Mouse (Mus musculus): ENCODE data around the gene Hbb-y.
"Not testable (repeated sequence)": the region's sequence is repeated elsewhere in the genome, so short reads cannot be mapped to it uniquely, and the experiment has no call there.

Gene Hbb-y

DNA sequence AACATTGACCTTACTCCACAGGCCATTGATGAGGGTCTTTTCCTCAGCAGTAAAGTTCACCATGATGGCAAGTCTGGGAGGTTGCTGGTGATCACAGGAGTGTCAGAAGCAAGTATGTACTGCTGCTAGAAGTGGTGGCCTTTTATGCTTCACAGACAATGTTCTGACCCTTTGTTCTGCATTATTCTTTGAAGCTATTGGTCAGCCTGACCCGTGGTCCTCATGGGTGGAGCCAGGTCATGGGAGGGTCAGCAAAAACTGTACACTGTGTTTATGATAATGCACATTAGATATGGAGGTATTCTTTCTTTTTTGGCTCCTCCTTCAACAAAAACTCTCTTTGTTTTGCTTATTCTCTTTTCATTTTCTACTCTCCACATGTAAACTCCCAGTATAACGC, at the start of gene Hbb-y:
TSS of gene Hbb-y (minus strand) at position 127 of the 400 bp plus-strand sequence.
- DNase-seq: no peak

DNA sequence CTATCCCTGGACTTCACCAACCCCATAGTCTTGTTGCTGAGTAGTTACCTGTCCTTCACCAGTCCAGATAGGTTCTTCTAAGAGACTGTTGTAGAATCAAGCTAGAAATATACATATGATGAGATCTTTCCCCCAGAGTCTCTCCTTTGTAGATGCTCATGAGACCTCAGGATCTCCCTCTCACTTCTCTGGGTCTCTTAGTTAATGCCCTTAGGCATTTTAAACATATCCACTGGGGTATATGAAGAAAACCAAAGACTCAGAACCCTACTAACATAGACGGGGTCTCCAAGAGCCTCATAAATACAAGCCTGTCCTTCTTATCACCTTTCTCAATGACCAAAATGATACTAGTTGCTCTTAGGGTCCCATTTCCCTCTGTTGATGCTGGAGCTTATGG, 41.4 kb upstream of the Hbb-y start, which contains the start of gene Olfr64:
TSS of gene Olfr64 (minus strand) at position 101 of the 400 bp plus-strand sequence.
- DNase-seq: no peak

DNA sequence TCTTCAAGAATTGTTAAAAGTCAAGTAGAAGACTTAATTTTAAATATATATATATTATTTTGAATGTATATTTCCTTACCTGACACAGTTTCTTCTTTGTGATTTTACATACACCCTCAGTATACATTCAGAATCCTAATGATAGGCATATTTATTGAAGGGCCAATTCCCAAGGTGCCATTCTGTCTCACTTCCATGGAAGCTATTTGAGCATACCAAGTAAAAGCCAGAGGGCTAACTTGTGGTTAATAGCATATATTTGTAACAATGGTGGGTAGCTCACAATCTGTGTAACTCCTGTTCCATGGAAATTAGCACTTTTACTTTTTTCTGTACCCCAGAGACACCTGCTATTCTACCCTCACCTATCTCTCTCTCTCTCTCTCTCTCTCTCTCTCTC, 33.1 kb upstream of the Hbb-y start, which contains the start of gene Olfr66:
TSS of gene Olfr66 (minus strand) at position 101 of the 400 bp plus-strand sequence.
- DNase-seq: no peak

DNA sequence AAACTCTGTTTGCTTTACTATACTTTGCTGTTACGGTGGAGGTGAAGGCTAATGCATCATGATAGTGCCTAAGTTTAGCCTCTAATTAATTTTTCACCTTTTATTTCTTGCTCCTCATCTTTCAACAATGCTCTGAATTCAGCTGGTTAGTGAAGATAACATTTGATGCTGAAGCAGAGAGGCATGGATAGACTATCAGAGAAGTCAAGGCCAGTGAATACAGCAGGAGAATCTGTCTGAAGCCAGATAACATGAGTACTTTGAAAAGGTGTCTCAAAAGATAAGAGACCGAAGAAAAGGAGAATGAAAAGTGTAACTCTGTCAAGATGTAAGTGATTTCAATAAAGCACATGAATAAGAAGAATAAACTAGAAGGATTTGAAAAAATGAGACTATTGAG, 24.1 kb upstream of the Hbb-y start:
- no peak for DNase-seq

DNA sequence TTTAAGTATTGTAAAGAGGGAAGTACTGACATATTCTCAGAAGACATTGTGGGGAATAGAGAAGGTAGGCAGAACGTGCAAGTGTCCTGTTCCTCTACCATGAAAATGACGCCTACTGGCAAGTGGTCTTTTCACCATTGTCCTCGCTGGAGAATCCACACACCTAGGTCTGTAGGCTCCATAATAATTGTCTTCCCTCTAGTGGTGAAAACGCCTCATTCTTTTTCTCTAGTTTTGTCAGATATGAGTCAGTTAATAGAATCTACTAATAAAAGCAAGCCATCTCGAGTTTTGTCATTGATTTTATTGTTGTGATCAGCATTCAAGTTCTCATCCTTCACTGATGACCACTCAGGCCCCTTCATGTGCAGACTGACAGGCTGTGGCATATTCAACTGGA, 21.4 kb upstream of the Hbb-y start:
- no peak for DNase-seq

DNA sequence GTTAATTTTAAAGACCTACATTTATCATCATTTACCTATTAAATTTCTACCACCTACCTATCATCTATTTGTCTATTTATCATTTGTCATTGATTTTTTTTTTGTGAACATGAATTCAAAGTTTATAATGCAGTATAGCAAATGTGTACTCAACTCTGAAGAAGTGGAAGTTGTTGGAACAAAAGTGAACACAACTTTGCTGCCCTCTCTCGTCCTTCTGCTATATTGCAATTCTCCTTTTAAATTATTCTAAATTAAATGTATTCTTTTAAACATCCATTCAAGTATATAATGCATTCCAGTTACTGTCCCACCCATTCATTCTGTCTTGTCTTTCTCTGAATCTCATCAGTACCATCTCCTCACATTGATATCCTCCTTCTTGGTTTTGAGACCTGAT, 20.0 kb upstream of the Hbb-y start:
- DNase-seq: no peak

DNA sequence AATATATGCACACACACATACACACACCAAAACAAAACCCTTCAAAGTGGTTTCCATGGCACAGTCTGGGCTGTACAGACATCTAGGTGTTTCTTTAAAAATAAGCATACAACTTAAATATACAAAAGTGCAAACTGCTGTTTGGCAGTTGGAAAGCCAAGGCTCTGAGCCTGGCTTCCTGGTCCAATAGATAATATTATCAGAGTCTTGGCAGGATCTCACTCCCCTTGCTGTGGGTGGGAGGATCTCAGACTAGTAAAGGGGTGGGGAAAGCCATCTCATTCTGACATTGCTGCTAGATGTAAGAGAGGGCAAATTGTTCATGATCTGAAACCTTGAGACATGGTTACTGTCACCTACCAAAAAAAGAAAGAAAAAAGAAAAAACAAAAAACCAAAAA, 17.7 kb upstream of the Hbb-y start:
- no peak for DNase-seq

DNA sequence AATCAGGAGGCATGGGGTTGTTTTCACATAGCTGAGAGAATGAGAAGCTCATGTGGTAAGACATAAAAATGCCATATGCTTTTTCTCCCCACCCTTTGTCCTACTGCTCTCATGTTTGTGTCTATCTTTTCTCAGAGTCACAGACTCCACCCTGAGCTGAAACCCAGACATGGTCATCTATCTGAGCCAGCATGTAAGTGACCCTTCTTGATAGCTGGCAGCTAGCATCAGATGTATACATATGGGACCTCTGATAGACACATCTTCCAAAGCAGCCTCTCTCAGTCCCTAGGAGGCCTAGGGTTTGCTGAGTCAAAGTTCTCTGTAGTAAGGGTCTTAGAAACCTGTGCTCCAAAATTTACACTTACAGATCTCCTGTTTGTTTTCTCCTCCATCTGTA, 12.7 kb upstream of the Hbb-y start:
- no peak for DNase-seq

DNA sequence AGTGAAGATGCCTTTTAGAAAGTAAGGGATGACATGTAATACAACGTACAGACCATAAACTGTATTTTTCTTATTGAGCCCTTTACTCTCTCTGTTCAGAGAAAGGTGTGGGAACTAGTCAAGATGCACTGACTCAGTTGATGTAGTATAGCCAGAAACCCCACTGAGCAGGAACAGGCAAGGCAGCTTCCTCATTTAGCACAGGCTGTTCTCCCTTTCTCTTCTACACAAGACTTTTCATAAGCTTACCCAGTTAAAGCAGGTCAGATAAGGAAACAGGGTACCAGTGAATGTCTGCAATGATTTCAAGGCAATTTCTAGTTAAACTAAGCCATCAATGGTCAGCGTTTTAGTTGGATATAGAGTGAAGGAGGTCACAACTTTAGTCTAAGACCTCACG, 8.5 kb upstream of the Hbb-y start:
- no peak for DNase-seq

DNA sequence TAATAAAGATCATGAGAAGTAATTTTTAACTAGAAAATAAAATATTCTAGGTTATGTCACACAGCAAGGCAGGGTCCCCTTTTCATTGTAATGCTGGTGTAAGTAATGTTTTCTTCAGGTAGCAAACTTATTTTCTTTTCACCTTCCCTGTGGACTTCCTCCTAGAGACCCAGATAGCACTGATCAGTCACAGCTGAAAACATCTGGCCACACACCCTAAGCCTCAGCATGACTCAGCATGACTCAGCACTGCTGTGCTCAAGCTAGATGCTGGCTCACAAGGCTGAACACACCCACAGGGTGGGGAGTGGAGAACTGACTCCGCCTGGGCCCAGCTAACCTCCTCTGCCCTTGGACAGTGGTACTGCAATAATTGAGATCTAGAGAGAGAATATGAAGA, 7.8 kb upstream of the Hbb-y start:
- DNase-seq: no peak

DNA sequence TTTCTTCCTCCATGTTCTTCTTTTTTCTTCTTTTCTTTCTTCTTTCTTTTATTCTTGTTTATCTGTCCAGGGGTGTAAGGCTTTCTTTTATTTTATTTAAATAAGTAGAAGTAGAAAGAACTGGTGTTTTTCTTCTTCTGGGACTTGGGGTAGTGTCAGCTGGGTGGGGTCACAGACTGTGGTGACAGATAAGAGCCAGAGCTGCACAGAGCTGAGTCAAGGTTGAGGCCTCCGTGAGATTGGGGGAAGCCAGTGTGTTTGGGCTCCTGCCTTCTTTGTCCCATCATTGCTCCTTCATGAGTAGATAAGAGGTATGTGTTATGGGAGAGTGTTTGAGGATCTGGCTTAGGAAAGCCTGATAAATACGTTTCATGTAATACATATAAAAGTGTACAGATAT, 6.1 kb upstream of the Hbb-y start:
- no peak for DNase-seq

DNA sequence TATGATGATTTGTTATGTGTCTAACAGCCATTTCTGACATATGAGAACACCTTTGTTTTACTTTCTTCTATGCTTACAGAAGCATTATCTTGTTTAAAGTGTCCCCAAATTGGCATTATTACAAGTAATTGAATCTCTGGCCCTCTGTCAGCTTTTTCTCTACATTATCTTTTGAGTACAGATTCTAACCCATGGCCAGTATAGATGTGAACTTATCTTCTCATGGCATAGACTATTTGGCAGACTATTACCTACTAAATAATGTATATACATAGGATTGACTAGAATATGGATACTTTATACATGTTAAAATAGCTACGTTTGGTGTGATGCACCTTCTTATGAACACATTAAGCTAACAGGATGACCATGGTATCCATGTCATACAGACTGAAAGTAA, 1.7 kb upstream of the Hbb-y start:
- no peak for DNase-seq

DNA sequence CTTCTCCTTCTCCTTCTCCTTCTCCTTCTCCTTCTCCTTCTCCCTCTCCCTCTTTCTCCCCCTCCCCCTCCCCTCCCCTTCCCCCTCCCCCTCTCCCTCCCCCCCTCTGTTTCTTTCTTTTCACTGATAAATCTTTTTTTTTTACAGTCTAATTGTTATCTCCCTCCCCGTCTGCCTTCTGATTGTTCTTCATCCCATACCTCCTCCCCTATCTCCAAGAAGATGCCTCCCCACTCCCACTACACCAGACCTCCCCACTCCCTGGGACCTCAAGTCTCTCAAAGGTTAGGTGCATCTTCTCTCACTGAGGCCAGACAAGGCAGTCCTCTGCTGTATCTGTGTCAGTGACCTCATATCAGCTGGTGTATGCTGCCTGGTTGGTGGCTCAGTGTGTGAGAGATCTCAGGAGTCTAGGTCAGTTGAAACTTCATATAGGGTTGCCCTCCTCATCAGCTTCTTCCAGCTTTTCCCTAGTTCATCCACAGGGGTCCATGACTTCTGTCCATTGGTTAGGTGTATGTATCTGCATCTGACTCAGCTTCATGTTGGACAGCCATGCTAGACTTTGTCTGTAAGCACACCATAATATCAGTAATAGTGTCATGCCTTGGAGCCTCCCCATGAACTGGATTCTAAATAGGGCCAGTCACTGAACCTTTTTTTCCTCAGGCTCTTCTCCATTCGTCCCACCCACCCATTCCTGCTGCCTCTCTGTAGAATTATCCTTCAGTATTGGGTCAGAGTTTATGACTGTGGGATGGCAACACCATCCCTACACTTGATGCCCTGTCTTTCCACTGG, 8.3 kb downstream of the Hbb-y start:
- DNase-seq: no peak

DNA sequence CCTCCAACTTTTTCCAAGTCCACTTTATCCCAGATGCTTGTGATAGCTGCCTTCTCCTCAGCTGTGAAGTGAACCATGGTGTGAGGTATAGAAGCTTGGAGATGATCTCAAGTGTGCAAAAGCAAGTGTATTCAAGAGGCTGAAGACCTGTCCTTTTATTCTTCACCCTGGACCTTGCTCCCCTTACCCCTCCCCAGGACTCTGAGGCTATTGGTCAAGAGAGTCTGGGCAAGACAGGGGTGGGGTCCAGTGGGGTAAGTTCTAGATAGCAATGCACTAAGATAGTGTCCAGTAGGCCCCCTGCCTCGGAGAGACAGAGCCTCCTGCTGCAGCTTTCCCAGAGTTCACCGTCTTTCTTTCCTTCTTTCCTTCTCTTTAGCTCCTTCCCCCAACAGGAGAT, 10.0 kb downstream of the Hbb-y start, which contains the start of gene Hbb-bh1:
TSS of gene Hbb-bh1 (minus strand) at position 131 of the 400 bp plus-strand sequence.
- no peak for DNase-seq

DNA sequence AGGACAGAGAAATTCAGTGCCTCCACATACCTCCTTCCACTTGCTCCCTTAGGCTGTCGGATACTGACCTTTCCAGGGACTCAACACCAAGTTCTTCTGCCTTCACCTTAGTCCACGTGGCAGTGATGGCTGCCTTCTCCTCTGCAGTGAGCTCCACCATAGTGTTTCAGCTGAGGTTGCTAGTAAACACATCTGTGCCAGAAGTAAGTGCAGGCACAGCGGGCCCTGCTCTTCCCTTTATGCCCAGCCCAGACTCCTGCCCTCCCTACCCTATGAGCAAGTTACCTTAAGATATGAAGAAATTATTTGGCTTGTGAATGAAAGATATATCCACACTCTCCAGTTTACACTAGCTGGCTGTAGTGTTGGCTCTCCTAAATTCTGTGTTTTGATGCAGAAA, 12.7 kb downstream of the Hbb-y start, which contains the start of gene Hbb-bh2:
TSS of gene Hbb-bh2 (minus strand) at position 253 of the 400 bp plus-strand sequence.
- no peak for DNase-seq

DNA sequence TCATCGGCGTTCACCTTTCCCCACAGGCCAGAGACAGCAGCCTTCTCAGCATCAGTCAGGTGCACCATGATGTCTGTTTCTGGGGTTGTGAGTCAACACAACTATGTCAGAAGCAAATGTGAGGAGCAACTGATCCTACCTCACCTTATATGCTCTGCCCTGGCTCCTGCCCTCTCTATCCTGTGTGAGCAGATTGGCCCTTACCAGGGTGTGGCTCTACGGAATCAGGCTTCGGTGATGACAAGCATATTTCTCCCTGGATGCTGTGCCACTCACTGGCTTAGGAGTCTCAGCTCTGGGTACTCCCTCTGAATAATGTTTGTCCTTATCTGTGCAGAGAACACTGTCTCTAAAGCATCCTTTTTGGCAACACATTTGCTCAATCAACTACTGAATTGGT, 25.2 kb downstream of the Hbb-y start, which contains the start of gene Hbb-bs:
TSS of gene Hbb-bs (minus strand) at position 289 of the 400 bp plus-strand sequence.
- no peak for DNase-seq

DNA sequence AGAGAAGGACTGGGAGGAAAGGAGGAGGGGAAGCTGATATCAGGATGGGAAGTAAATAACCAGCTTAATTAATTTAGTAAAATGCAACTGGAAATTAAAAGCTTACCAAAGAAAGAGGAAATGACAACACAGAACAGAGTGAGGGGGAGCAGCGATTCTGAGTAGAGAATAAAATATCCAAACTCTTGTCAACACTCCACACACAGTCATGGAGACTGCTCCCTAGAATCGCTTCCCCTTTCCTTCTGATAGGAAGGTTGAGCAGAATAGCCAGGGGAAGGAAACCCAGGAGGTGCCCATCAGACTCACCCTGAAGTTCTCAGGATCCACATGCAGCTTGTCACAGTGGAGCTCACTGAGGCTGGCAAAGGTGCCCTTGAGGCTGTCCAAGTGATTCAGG, 25.9 kb downstream of the Hbb-y start:
- not testable (repeated sequence) for DNase-seq

DNA sequence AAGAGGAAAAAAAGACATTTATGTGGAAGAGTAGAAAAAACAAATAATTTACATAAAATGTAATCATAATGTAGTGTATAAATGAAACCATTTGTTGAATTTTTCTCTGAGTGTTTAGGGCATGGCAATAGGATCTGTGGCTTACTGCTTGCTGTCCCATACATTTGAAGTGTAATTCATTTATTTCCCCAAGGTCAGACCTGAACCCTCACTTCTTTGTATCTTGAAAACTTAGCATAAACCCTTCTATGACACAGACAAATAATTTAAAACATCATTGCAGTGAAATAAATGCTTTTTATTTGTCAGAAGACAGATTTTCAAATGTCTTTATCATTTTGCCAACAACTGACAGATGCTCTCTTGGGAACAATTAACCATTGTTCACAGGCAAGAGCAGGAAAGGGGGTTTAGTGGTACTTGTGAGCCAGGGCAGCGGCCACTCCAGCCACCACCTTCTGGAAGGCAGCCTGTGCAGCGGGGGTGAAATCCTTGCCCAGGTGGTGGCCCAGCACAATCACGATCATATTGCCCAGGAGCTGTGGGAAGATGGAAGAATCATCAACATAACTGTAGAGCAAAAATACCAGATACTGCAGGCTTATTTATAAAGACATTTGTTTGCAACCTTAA, 26.6 kb downstream of the Hbb-y start:
- DNase-seq: no peak

DNA sequence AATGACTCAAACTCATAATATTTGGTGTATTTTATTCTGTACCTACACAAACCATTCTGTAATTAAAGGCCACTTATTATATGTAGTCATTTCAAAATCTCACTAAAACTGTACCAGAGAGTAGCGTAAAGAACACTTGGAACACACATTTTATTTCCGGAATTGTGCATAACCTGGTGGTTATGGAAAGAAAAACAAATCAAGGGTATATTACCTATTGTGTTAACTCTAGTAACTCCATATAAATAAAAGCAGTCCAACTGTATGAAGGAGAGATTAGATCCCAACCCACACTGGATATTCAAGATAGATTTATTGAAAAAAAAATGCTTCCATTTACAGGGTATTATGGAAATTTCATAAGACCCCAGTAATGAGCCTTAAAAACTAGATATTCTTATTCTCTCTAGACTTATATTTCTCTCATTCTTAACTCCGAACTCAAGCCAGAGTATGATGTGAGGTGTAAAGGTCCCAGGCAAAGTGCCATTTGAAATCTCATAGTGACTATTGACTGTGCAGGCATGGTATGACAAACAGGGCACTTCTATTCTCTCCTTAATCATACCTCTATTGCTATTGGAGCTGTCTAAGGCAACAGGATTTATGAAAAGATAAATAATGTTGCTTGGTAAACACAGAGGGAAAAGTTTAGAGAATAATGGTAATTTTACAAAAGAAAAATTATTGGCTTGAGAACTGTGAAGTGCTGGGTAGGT, 27.3 kb downstream of the Hbb-y start:
- DNase-seq: no peak

DNA sequence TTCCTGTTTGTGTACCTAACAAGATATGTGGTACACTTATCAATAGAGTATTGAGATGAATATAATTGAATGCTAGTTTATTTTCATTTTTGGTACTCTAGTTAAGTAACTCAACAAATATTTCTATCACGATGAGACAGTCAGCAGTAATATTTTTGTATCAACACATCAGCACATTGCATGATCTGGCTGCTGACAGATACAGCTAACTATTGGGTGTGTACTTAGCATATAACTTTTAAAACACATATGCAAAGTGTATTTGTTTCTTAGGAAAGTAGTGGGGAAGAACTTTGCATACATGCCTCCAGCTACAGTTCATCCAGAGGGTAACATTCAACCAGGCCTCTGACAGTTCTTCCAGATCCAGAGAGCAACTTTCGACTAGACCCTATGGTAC, 28.4 kb downstream of the Hbb-y start:
- no peak for DNase-seq

DNA sequence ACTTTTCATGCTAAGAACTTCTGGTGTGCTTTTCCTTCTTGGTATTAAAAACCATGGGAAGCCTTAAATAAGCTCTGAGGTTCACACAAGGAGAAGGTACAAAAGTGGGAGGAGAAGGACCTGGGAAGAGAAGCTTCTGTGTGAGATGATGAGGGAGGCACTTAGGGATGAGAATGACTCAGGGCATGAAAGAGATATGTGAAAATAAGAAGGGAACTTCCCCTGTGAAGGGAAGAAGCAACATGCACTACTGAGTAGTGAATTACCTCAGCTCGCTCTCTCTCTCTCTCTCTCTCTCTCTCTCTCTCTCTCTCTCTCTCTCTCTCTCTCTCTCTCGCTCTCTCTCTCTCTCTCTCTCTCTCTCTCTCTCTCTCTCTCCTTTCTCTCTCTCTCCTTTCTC, 37.9 kb downstream of the Hbb-y start:
- not testable (repeated sequence) for DNase-seq

DNA sequence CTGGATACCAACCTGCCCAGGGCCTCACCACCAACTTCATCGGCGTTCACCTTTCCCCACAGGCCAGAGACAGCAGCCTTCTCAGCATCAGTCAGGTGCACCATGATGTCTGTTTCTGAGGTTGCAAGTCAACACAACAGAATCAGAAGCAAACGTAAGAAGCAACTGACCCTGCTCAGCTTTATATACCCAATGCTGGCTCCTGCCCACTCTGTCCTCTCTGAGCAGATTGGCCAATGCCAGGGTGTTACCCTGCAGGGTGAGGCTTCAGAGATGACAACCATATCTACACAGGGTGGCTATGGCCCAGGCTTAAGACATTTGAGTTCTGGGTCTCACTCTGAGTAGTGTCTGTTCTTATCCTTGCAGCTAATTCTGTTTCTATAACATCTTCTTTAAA, 39.2 kb downstream of the Hbb-y start, which contains the start of gene Hbb-bt:
TSS of gene Hbb-bt (minus strand) at position 231 of the 400 bp plus-strand sequence.
- no peak for DNase-seq

DNA sequence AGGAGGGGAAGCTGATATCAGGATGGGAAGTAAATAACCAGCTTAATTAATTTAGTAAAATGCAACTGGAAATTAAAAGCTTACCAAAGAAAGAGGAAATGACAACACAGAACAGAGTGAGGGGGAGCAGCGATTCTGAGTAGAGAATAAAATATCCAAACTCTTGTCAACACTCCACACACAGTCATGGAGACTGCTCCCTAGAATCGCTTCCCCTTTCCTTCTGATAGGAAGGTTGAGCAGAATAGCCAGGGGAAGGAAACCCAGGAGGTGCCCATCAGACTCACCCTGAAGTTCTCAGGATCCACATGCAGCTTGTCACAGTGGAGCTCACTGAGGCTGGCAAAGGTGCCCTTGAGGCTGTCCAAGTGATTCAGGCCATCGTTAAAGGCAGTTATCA, 39.9 kb downstream of the Hbb-y start:
- not testable (repeated sequence) for DNase-seq
